Mouse (Mus musculus) MEL (cell line): ENCODE measurements around the gene Gm42957.

Experiments
- CHD1 ChIP-seq: IDR thresholded peaks from 2 replicates; pipeline ENCODE4 v1.6.1; 2012; ENCODE audit warnings: low read depth, mild to moderate bottlenecking, inconsistent platforms, low read length, improper control_type of control experiment
- CHD2 ChIP-seq: IDR thresholded peaks from 2 replicates; pipeline ENCODE4 v1.6.1; 2011; ENCODE audit warnings: low read length, improper control_type of control experiment
- CTCF ChIP-seq, 3 experiments: IDR thresholded peaks in 2 of 3; conservative IDR thresholded peaks in 1 of 3; 2 replicates each; pipeline ENCODE4 v1.5.1; 2011 to 2012; ENCODE audit warnings: low read length in 3 of 3, low read depth in 2 of 3, mild to moderate bottlenecking in 2 of 3, improper control_type of control experiment in 1 of 3, inconsistent platforms in 1 of 3, mixed read lengths in 1 of 3, moderate library complexity in 1 of 3; ENCODE audit not compliant: control insufficient read depth in 1 of 3, insufficient read depth in 1 of 3, poor library complexity in 1 of 3, severe bottlenecking in 1 of 3
- E2F4 ChIP-seq: IDR thresholded peaks from 2 replicates; pipeline ENCODE4 v1.6.1; 2011; ENCODE audit warnings: low read depth, low read length, improper control_type of control experiment, borderline replicate concordance
- EP300 ChIP-seq, 2 experiments: IDR thresholded peaks; 2 replicates each; pipeline ENCODE4 v1.6.1; 2011; ENCODE audit warnings: improper control_type of control experiment in 2 of 2, low read length in 2 of 2, low read depth in 1 of 2, mild to moderate bottlenecking in 1 of 2
- KAT2A ChIP-seq: conservative IDR thresholded peaks from 2 replicates; pipeline ENCODE4 v1.6.1; 2012; ENCODE audit warnings: low read depth, low read length, improper control_type of control experiment, inconsistent platforms
- MAX ChIP-seq: IDR thresholded peaks from 2 replicates; pipeline ENCODE4 v1.6.1; 2011; ENCODE audit warnings: low read length, improper control_type of control experiment
- MXI1 ChIP-seq: IDR thresholded peaks from 2 replicates; pipeline ENCODE4 v1.6.1; 2011; ENCODE audit warnings: mild to moderate bottlenecking, low read depth, low read length, improper control_type of control experiment
- POLR2A ChIP-seq, 2 experiments: IDR thresholded peaks; 2 replicates each; pipeline ENCODE4 v1.6.1; 2011 to 2012; ENCODE audit warnings: low read length in 2 of 2, mild to moderate bottlenecking in 2 of 2, control low read depth in 1 of 2, improper control_type of control experiment in 1 of 2, low read depth in 1 of 2, moderate library complexity in 1 of 2; ENCODE audit not compliant: control insufficient read depth in 1 of 2, insufficient read depth in 1 of 2, poor library complexity in 1 of 2
- TBP ChIP-seq: IDR thresholded peaks from 2 replicates; pipeline ENCODE4 v1.8.0; 2011; ENCODE audit warnings: low read depth, low read length, improper control_type of control experiment
- ZKSCAN1 ChIP-seq: IDR thresholded peaks from 2 replicates; pipeline ENCODE4 v1.6.1; 2012; ENCODE audit warnings: low read depth, mild to moderate bottlenecking, inconsistent platforms, low read length, improper control_type of control experiment, moderate library complexity

DNA sequence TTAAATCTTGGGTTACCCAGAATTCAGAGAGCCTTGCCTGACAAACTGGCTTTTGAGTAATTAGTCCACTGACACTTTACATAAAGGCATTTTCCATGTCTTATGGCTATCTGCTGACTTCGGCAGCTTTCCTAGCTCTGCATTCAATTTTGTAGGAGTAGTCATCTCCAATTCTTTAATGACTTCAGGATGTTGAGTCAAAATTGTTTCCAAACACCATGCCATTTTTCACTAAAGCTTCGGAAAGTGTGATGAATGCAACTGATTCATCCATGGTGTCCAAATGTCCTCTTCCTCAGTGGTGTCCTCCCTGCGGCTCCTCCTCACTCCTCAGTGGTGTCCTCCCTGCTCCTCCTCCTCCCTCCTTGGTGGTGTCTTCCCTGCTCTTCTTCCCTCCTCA lies 17.3 kb upstream of the Gm42957 start:
- TF ChIP-seq CTCF (IDR thresholded peaks at IDR 0.05 in 2 of 3, conservative IDR thresholded peaks at IDR 0.05 in 1 of 3; ENCODE audit: control insufficient read depth in 1 of 3, insufficient read depth in 1 of 3, low read depth in 2 of 3, low read length in 3 of 3, poor library complexity in 1 of 3, severe bottlenecking in 1 of 3): no peak
- no peak for TF ChIP-seq EP300 (IDR thresholded peaks at IDR 0.05; ENCODE audit: low read depth in 1 of 2, low read length in 2 of 2)
- TF ChIP-seq ZKSCAN1: no peak
- TF ChIP-seq E2F4: no peak
- no peak for TF ChIP-seq TBP
- TF ChIP-seq MAX: no peak
- no peak for TF ChIP-seq CHD1
- TF ChIP-seq MXI1: no peak
- TF ChIP-seq CHD2: no peak
- no peak for TF ChIP-seq KAT2A
- no peak for TF ChIP-seq POLR2A (IDR thresholded peaks at IDR 0.05; ENCODE audit: control insufficient read depth in 1 of 2, insufficient read depth in 1 of 2, low read depth in 1 of 2, low read length in 2 of 2, poor library complexity in 1 of 2)
